Mouse (Mus musculus): ENCODE results near the gene Entr1. TPM values are rescaled to one million over a fixed set of nuclear protein-coding genes. Genes with fewer than 3 reads are reported as not detected.

Entr1 gene
- polyA plus RNA-seq, 1 experiment from 2014 or later, result 149 TPM

DNA sequence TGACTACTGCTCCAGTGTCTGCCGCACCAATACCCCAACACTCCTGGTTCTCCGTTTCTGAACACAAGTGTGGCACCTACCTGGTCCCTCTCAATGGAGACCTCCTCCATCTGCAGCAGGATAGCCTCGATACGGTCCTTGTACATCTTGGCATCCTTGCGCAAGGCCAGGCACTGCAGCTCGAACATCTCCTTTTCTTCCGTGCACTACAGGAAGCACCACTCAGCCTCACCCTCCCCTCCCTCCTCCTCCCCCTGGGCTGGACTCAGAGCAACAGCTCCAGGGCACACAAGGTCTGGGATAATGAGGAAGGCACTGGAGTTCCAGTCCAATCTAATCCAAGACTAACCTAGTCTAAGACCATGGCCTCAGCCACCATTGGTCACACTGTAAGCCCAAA is 32.4 kb downstream of the Entr1 start:
- Histone ChIP-seq H3K9me3 (replicated peaks; ENCODE audit: control insufficient read depth, low read length) (no peaks in the 10 kb centered on the region), H3K4me3 (ENCODE audit: low read depth, low read length) (no peak overlapping the region), H3K27me3 (replicated peaks; ENCODE audit: control insufficient read depth, insufficient read depth, low read length) (no peaks in the 10 kb centered on the region), H3K4me2 (ENCODE audit: low read length) (no peak overlapping the region), H3K36me3 (ENCODE audit: control insufficient read depth, insufficient read depth, low read length) (no peaks in the 10 kb centered on the region), H3K27ac (ENCODE audit: low read depth, low read length) (no peak overlapping the region), H3K9ac (ENCODE audit: low read length) (no peak overlapping the region), H3K4me1 (ENCODE audit: control insufficient read depth, insufficient read depth, low read length) (peaks cover 7% of the 10 kb centered on the region)
- DNase-seq (ENCODE audit: low spot score), result no peak
- WGBS, result 76% methylated on average over 7 of the region's 7 CpGs
- no peak for ATAC-seq

DNA sequence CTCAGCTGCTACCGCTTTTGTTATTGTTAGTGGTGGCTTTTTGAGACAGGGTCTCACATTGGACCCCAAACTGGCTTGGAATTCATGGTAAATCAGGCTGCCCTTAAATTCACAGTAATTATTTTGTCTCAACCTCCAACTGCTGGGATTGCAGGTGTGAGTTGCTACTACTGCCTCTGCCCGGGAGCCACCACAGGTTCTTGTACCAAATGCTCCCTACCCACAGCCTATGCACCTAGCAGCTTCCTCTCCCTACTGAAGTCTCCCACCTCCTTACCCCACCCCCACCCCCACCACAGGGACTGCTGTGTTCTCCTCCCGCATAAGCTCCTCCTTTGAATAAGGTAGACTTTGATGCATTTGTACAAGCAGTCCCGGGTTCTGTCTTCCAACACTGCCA is 32.9 kb downstream of the Entr1 start:
- no peak overlapping the region for H3K4me2 ChIP-seq (ENCODE audit: low read length)
- no peak for ATAC-seq
- no peaks in the 10 kb centered on the region for H3K27me3 ChIP-seq (replicated peaks; ENCODE audit: control insufficient read depth, insufficient read depth, low read length)
- WGBS, result 77% methylated on average over 4 of the region's 4 CpGs
- peaks cover 8% of the 10 kb centered on the region for H3K4me1 ChIP-seq (ENCODE audit: control insufficient read depth, insufficient read depth, low read length)
- no peaks in the 10 kb centered on the region for H3K9me3 ChIP-seq (replicated peaks; ENCODE audit: control insufficient read depth, low read length)
- H3K27ac ChIP-seq (ENCODE audit: low read depth, low read length), result no peak overlapping the region
- DNase-seq (ENCODE audit: low spot score), result no peak
- no peaks in the 10 kb centered on the region for H3K36me3 ChIP-seq (ENCODE audit: control insufficient read depth, insufficient read depth, low read length)
- no peak overlapping the region for H3K4me3 ChIP-seq (ENCODE audit: low read depth, low read length)
- no peak overlapping the region for H3K9ac ChIP-seq (ENCODE audit: low read length)

DNA sequence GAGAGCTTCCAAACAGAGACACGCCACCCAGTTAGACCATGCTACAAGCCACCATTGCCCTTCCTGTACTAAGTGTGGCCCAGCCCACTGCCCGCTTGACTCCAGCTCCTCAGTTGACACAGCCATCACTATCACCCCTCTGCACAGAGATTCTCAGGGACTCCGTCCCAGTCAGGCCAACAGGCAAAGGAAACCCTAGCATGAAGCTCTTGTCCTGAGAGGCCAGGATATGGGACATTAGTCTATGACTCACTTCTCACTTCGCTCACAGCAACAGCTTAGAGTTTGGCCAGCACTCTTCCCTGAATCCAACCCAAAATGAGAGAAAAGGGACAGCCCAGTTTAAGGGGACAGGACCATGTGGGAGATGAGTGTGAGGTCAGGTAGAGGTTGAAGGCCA is 34.7 kb downstream of the Entr1 start:
- H3K4me1 ChIP-seq (ENCODE audit: control insufficient read depth, insufficient read depth, low read length), result peaks cover 15% of the 10 kb centered on the region
- no peak for DNase-seq (ENCODE audit: low spot score)
- H3K27me3 ChIP-seq (replicated peaks; ENCODE audit: control insufficient read depth, insufficient read depth, low read length), result no peaks in the 10 kb centered on the region
- H3K4me2 ChIP-seq (ENCODE audit: low read length), result no peak overlapping the region
- H3K9me3 ChIP-seq (replicated peaks; ENCODE audit: control insufficient read depth, low read length), result no peaks in the 10 kb centered on the region
- H3K36me3 ChIP-seq (ENCODE audit: control insufficient read depth, insufficient read depth, low read length), result peaks cover 11% of the 10 kb centered on the region
- ATAC-seq, result no peak
- WGBS, result 89% methylated on average over 4 of the region's 4 CpGs
- no peak overlapping the region for H3K27ac ChIP-seq (ENCODE audit: low read depth, low read length)
- H3K4me3 ChIP-seq (ENCODE audit: low read depth, low read length), result no peak overlapping the region
- H3K9ac ChIP-seq (ENCODE audit: low read length), result no peak overlapping the region

- DNase-seq (ENCODE audit: low spot score), result no peak
- 90% methylated on average over 11 of the region's 11 CpGs for WGBS
- peaks cover 22% of the 10 kb centered on the region for H3K36me3 ChIP-seq (ENCODE audit: control insufficient read depth, insufficient read depth, low read length)
Observed at GRCm38 (mm10) chr2:26353066-26353980, 35.8 kb downstream of the Entr1 start.

GRCm38 (mm10) chr2:26352291-26352910 is 36.7 kb downstream of the Entr1 start:
- H3K4me2 ChIP-seq (ENCODE audit: low read length), result peak overlapping the region; percentile 95
- DNase-seq (ENCODE audit: low spot score) (no peak), ATAC-seq (peak; percentile 66)
- 3% methylated on average over 36 of the region's 36 CpGs for WGBS
- no peaks in the 10 kb centered on the region for H3K27me3 ChIP-seq (replicated peaks; ENCODE audit: control insufficient read depth, insufficient read depth, low read length)
- peak overlapping the region; percentile 91 for H3K9ac ChIP-seq (ENCODE audit: low read length)
- H3K27ac ChIP-seq (ENCODE audit: low read depth, low read length), result peak overlapping the region; percentile 79
- H3K4me3 ChIP-seq (ENCODE audit: low read depth, low read length), result peak overlapping the region; percentile 82
- peaks cover 15% of the 10 kb centered on the region for H3K4me1 ChIP-seq (ENCODE audit: control insufficient read depth, insufficient read depth, low read length)
- H3K9me3 ChIP-seq (replicated peaks; ENCODE audit: control insufficient read depth, low read length), result no peaks in the 10 kb centered on the region
- peaks cover 31% of the 10 kb centered on the region for H3K36me3 ChIP-seq (ENCODE audit: control insufficient read depth, insufficient read depth, low read length)

More at GRCm38 (mm10) chr2:26353066-26353980, 35.8 kb downstream of the Entr1 start:
- Histone ChIP-seq H3K27me3 (replicated peaks; ENCODE audit: control insufficient read depth, insufficient read depth, low read length) (no peaks in the 10 kb centered on the region), H3K4me2 (ENCODE audit: low read length) (peak overlapping the region; percentile 95), H3K4me1 (ENCODE audit: control insufficient read depth, insufficient read depth, low read length) (peaks cover 15% of the 10 kb centered on the region), H3K9ac (ENCODE audit: low read length) (peak overlapping the region; percentile 91), H3K27ac (ENCODE audit: low read depth, low read length) (no peak overlapping the region), H3K4me3 (ENCODE audit: low read depth, low read length) (peak overlapping the region; percentile 82), H3K9me3 (replicated peaks; ENCODE audit: control insufficient read depth, low read length) (no peaks in the 10 kb centered on the region)
- no peak for ATAC-seq

DNA sequence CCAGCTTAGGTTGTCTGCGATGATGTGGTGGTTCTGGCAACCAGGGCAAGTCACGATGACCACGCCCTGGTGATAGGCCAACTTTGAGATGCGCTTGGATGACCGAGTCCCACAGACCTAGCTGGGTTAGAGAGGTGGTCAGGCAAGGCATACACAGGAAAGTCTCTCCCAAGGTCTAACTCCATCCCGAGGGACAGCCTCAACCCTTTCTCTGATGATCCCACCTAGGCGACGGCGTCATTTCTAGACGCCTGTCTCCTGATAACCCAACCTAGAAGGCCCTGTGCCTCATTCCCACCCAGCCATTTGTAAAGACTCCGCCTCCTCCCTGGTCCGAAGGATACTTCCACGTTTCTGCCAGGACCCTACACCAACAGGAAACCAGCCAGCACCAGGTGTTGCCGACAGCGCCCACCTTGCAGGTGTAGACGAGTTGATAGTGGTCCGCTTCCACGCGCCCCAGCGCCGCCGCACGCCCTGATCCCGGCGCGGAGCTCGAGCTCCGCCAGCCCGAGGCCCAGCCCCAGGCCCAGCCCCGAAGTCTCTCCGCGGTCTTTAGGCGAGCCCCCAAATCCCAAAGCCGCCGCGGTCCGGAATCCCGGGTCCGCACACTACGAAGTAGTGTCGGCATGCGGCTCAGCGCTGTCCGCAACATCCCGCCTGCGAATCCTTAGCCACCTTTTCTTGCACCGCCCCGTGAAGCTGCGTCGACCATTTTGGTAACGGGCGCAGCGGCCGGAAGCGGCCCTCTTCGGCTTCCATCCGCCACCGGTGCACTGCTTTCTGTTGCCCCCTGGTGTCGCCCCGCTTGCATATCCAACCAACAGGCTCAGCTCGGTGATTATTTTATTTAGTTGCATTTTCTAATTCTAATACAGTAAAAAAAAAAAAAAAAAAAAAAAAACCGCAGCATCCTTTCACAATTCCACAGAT is 37.5 kb downstream of the Entr1 start, which contains the start of gene Dnlz:
Gene Dnlz (minus strand): TSS at position 753 of the 933 bp plus-strand sequence.
- 2% methylated on average over 62 of the region's 62 CpGs for WGBS
- Histone ChIP-seq H3K4me3 (ENCODE audit: low read depth, low read length) (peak within 1 kb of the TSS; percentile 82), H3K9ac (ENCODE audit: low read length) (peak within 1 kb of the TSS; percentile 94), H3K4me1 (ENCODE audit: control insufficient read depth, insufficient read depth, low read length) (peaks cover 15% of the 10 kb centered on the region), H3K27ac (ENCODE audit: low read depth, low read length) (peak within 1 kb of the TSS; percentile 79), H3K4me2 (ENCODE audit: low read length) (peak within 1 kb of the TSS; percentile 95), H3K36me3 (ENCODE audit: control insufficient read depth, insufficient read depth, low read length) (peaks cover 39% of the 10 kb centered on the region), H3K27me3 (replicated peaks; ENCODE audit: control insufficient read depth, insufficient read depth, low read length) (no peaks in the 10 kb centered on the region), H3K9me3 (replicated peaks; ENCODE audit: control insufficient read depth, low read length) (no peaks in the 10 kb centered on the region)
- peak; percentile 88 for ATAC-seq
- peak; percentile 96 for DNase-seq (ENCODE audit: low spot score)

DNA sequence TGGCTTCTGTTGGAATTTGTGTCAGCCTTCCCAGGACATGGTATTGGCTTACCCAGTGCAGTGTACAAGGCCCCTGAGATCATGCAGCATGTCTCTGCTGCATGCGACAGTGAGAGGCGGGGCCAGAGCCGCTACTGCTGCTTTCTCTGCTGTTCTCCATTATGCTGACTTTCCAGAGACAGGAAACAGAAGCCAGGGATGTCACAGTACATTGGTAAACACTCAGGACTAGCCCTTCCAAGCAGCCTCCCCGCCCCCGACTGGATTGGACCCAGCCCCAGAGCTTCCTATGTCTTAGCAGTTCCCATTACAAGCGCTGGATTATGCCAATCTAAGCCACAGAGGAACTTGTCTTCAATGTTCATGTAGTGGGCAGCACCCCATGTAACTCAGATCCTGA is 40.9 kb downstream of the Entr1 start:
- Histone ChIP-seq H3K9ac (ENCODE audit: low read length) (no peak overlapping the region), H3K9me3 (replicated peaks; ENCODE audit: control insufficient read depth, low read length) (no peaks in the 10 kb centered on the region), H3K4me1 (ENCODE audit: control insufficient read depth, insufficient read depth, low read length) (peaks cover 15% of the 10 kb centered on the region), H3K4me3 (ENCODE audit: low read depth, low read length) (no peak overlapping the region), H3K27me3 (replicated peaks; ENCODE audit: control insufficient read depth, insufficient read depth, low read length) (no peaks in the 10 kb centered on the region), H3K4me2 (ENCODE audit: low read length) (no peak overlapping the region), H3K36me3 (ENCODE audit: control insufficient read depth, insufficient read depth, low read length) (peaks cover 73% of the 10 kb centered on the region), H3K27ac (ENCODE audit: low read depth, low read length) (no peak overlapping the region)
- no peak for DNase-seq (ENCODE audit: low spot score)
- 76% methylated on average over 6 of the region's 6 CpGs for WGBS
- no peak for ATAC-seq

DNA sequence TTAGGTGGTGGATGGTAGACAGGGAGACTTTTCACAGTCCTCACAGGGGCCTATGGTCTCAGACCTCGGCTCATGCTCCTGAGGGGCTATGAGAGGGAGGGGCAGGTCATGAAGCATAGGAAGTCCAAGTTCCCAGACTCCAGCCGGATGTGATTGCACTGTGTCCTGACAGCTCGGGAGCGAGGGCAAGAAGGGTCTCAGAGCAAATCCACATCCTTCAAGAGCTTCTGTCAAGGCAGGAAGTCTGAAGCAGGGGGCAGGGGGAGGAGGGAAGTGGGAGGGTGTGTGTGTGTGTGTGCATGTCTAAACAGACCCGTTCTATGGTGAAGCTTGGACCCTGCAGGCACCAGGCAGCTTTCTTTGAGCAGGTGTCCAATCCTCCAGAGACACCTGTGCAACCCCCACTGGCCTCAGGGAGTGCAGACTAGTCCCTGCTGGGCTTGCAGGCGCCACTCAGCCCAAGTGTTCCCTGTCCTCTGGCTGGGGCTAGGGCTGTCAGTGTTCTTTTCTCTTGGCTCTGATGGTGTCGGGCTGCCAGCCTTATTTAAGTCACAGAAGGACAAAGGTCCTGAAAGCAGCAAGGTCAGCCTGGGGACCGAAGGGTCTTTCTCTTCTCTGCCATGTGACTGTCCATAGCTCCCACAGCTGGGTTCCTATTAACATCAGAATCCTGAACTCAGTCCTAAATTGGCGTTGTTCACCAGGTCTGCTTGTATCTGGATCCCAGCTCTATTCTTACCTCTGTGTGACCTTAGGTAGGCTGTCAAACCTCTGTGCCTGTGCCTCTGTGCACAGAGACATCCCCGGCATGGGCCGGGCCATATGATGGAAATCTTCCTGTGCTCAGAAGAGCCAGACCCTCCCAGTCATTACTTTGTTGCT is 46.3 kb downstream of the Entr1 start:
- no peaks in the 10 kb centered on the region for H3K9me3 ChIP-seq (replicated peaks; ENCODE audit: control insufficient read depth, low read length)
- H3K36me3 ChIP-seq (ENCODE audit: control insufficient read depth, insufficient read depth, low read length), result peaks cover 92% of the 10 kb centered on the region
- no peak overlapping the region for H3K27ac ChIP-seq (ENCODE audit: low read depth, low read length)
- no peak overlapping the region for H3K4me3 ChIP-seq (ENCODE audit: low read depth, low read length)
- ATAC-seq (no peak), DNase-seq (ENCODE audit: low spot score) (no peak)
- H3K27me3 ChIP-seq (replicated peaks; ENCODE audit: control insufficient read depth, insufficient read depth, low read length), result no peaks in the 10 kb centered on the region
- no peaks in the 10 kb centered on the region for H3K4me1 ChIP-seq (ENCODE audit: control insufficient read depth, insufficient read depth, low read length)
- no peak overlapping the region for H3K9ac ChIP-seq (ENCODE audit: low read length)
- 83% methylated on average over 11 of the region's 11 CpGs for WGBS
- H3K4me2 ChIP-seq (ENCODE audit: low read length), result no peak overlapping the region
